Mouse (Mus musculus): Measurements from ENCODE around the gene Sin3a.
A peak's percentile ranks its signal among the peaks of the same experiment; 100 is the strongest.

Gene Sin3a

GRCm38 (mm10) chr9:57138507-57138906, 66.7 kb downstream of the Sin3a start:
- DNase-seq: no peak

DNA sequence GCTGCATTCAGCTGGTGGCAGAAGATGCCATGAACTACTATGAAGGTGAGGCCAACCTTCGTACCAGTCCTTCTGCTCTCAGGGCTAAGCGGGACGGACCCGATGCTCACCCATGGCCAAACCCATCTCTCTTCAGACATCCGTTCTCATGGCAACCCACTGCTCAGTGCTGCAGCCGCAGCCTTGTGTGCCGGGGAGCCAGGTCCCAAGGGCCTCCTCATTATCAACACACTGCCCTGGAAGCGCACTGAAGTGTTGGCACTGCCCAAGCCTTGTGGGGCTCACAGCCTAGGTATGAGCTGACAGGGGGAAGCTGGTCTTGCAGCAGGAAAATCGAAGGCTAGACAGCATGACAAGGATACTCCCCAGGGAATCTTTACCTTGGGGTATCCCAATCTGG, 67.3 kb downstream of the Sin3a start:
- DNase-seq: no peak

GRCm38 (mm10) chr9:57139571-57139970, 67.7 kb downstream of the Sin3a start:
- DNase-seq: no peak

DNA sequence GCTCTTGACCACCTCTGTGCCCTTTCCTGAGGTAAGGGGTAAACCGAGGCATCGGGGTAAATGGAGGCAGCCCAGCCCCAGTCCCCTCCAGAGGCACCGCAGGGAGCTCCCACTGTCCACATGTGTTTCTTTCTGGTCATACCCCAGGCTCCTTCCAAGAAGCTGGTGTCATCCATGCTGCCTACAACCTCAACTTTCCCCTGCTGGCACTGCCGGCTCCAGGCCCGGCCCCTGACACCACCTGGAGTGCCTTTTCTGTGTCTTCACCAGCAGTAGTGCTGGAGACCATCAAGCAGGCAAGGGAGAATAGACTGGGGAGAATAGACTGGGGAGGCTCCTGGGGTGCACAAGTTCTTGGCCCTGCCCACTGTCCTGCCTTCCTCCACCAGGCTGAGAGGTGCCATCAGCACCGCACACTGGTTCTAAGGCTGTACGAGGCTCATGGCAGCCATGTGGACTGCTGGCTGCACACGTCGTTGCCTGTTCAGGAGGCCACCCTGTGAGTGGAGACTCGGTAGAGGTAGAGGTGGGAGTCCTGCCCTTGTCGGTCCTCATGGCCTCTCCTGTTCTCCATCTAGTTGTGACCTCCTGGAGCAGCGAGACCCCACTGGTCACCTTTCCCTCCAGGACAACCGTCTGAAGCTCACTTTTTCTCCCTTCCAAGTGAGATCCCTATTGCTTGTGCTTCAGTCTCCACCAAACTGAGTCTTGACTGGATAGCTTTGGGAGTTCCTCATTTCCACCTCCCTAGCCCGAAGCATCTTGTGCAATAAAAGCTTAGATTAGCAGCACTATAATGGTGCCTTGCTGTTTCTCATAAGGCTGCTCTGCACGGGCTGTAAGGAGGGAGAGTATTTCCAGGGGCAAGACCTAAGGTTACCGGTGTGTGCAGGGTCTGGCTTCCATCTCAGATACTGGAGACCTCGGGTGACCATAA, 69.8 kb downstream of the Sin3a start:
- DNase-seq: no peak

DNA sequence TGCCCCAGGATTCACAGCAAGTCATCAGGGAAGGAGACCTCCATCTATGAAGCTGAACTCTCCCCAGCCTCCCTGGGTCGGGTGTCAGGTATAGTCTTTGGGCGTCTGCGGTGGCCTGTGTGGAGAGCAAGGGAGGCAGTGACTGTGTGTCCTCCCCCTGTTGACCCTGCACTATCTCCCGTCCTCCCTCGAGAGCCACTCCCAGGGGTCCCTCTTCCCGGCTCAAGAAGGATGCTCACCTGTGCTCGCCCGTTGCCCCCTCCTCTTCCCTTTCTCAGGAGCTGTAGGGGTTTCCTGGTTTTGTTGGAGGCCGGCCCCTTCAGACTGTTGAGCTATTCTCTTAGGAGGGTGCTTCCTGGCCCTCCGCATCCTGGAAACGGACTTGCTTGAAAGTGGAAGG, 71.4 kb downstream of the Sin3a start:
- DNase-seq: no peak

- DNase-seq: no peak
These were observed 73.0 kb downstream of the Sin3a start for GRCm38 (mm10) chr9:57144830-57145229.

GRCm38 (mm10) chr9:57146451-57147066, 74.7 kb downstream of the Sin3a start:
- no peak for DNase-seq

- peak in 1 of 2 experiments; percentile 57 for DNase-seq
These were observed 75.6 kb downstream of the Sin3a start for GRCm38 (mm10) chr9:57147205-57148143.

GRCm38 (mm10) chr9:57148144-57148878, 76.5 kb downstream of the Sin3a start, which contains the start of gene Neil1:
Neil1 (minus strand) TSS chr9:57148305.
- peak; percentile 86 to 89 for DNase-seq

GRCm38 (mm10) chr9:57149021-57149420, 77.2 kb downstream of the Sin3a start:
- no peak for DNase-seq

GRCm38 (mm10) chr9:57150192-57150591, 78.4 kb downstream of the Sin3a start:
- DNase-seq: no peak

DNA sequence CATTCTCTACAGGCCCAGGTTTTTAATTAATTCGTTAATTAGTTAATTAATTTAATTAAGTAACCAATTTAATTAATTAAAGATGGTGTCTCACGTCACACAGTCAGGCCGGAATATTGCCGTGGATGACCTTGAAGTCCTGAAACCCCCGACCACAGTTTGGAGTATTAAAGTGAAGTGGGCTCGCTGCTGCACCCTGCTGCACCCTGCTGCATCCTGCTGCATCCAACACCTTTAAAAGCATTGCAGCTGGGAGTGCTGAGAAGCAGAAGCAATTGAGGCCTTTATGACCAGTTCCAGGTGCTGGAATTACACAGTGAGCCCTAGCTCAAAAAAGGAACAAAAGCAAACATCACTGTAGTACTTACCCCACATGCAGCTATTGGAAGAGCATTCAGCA, 80.5 kb downstream of the Sin3a start:
- no peak for DNase-seq

GRCm38 (mm10) chr9:57156383-57156782, 84.5 kb downstream of the Sin3a start:
- DNase-seq: no peak

DNA sequence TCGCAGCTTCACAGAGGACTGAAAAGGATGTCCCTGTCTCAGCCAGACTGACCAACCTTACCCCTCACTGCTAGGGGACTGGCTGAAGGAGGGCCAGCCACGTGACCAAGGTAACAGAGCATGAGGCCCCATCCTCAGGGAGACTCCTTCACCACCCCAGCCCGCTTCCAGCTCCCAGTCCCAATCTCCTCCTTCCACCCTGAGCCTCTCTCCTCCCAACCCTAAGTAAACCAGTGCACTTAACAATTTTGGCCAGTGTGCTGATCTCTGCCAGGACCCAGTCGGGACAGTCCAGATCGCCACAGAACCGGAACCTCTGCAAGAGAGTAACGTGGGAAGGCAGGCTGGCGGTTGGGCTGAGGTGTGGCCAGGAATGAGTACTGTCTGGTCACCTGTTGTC, 85.0 kb downstream of the Sin3a start:
- peak in 1 of 2 experiments; percentile 4 for DNase-seq

- DNase-seq: no peak
These were observed 85.7 kb downstream of the Sin3a start for GRCm38 (mm10) chr9:57157499-57157898.

DNA sequence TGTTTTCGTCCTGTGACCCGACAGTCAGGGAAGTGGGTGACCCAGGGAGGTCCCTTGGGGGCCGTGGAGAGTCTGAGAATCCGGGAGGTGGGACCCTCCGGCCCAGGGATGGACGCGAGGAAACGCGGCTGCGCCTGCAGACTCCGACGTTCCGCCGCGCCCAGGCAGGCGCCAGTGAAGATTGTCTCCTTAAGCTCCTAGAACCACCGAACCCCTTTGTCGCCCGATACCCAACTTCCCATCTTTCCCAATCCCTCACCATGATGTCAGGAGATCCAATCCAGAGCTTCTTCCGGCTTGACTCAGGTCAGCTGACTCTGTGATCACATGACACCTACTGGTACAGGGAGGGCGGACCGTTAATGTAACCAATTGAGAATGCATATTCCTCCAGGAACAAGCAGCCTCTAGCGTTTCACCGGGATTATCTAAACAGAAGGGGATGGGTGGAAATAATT, 86.2 kb downstream of the Sin3a start, which contains the start of gene Commd4:
Gene Commd4 (minus strand): TSS at position 319 of the 458 bp plus-strand sequence.
- peak; percentile 82 to 95 for DNase-seq

GRCm38 (mm10) chr9:57158506-57158905, 86.7 kb downstream of the Sin3a start:
- DNase-seq: no peak

- DNase-seq: no peak
These were observed 90.7 kb downstream of the Sin3a start for GRCm38 (mm10) chr9:57162496-57162895.

DNA sequence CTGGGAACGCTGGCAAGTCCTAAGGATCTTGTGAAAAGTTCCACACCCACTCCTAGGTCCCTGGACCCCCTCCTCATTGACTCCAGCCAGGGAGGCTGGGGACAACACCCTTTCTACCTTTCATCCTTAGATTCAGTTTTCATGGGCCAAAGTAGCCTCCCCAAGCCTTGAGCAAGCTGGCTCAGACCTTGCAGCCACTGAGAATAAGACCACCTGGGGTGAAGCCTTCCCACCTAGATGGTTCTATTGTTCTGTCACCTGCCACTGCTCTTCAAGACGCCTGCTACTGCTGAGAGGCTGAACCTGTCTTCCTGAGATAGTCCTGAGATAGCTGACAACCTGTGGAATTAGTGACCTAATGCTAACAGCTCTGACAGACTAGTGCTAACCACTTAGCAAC, 91.3 kb downstream of the Sin3a start:
- no peak for DNase-seq

GRCm38 (mm10) chr9:57166173-57166572, 94.3 kb downstream of the Sin3a start:
- no peak for DNase-seq

- no peak for DNase-seq
These were observed 96.6 kb downstream of the Sin3a start for GRCm38 (mm10) chr9:57168411-57168810.
